Mouse (Mus musculus): ENCODE measurements around the gene Creb1.
A peak's percentile ranks its signal among the peaks of the same experiment; 100 is the strongest.

Gene Creb1

GRCm38 (mm10) chr1:64532589-64533470 is at the start of gene Creb1:
Gene Creb1 (plus strand): TSS chr1:64532645.
- DNase-seq: peak; percentile 98

- no peak for DNase-seq
Measured at GRCm38 (mm10) chr1:64488521-64489029, 43.9 kb upstream of the Creb1 start.

DNA sequence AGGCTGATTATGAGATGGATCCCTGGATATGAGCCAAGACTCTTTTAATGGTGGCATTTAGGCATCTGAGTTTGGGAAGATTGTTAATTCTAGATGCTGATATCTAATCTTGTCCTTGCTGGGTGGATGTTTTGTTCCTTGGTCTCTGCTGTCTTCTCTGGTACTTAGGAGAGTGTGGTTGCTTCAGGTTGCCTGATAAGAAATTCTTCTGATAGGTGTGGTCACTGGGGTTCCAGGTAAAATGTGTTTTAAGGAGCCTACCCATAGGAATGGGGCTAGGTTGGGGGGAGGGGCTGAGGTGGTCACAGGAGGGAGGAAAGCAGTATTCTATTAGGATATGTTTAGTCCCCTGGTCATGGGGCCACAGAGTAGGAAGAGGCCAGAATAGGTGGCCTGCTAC is 35.6 kb upstream of the Creb1 start:
- no peak for DNase-seq

DNA sequence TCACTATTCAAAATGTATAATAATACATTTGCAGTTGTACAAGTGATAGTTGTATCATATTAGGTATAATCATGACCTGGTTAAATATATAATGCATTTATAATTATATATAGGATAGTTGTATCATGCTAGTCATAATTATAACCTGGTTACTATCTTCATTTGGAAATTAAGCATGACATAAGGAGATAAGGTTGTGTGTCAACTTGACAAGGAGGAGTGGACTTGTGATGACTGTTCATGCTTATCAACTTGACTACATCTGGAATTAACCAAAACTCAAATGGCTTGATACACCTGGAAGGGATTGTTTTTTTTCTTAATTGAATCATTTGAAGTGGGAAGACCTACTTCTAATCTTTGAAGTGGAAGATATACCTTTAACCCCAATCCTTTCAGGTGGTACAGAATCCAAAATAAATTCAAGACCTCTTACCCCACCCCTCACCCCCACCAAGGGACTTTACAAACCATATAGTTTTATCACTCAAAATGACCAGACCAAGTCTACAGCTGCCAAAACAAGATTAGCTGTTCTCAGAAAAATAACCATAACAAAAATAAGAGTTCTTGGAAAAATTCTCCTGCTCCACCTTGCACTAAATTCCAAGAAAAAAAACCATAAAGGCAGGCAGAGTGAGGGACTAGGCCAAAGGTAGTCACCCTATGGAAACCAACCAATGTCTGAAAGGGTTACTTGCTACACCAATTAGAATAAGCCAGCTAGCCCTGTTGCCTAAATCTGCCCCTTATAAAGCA is 30.9 kb upstream of the Creb1 start:
- DNase-seq: no peak

- no peak for DNase-seq
Measured at GRCm38 (mm10) chr1:64508479-64509096, 23.9 kb upstream of the Creb1 start.

DNA sequence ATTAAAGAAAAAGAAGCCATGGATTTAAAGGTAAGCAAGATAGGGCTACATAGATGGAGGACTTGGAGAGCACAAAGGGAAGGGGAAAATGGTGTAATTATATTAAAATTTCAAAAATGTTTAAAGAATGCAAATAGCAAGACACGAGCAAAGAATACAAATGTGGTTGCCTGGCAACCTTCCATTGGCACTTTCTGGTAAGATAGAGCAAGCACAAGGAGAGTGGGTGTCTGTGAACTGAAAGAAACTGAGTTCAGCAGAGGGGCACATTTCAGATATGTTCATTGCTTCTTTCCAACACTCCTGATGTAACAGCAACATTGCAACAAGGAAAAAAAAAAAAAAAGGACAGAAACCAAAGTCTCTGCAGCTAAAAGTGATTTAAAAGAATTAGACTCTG is 22.8 kb upstream of the Creb1 start:
- DNase-seq: no peak

- DNase-seq: no peak
Measured at GRCm38 (mm10) chr1:64514184-64514583, 18.3 kb upstream of the Creb1 start.

GRCm38 (mm10) chr1:64516593-64516992 is 15.9 kb upstream of the Creb1 start:
- DNase-seq: no peak

DNA sequence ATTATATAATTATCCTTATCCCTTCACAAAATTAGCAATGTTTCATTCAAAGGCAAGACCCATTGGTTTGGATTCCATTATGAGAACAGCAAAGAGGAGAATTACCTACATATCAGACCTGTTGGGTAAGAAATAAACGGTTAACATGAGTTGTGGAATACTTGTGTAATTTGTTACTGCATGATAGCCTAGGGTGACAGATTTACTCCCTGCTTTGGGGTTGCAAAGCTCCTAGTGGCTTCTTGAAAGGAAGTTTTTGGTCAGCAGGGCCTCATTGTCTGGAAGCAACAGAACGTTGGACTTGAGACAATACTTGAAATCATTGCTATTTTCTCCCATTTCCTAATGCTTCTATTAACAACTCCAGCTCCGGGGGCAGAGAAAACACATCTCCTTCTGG is 14.0 kb upstream of the Creb1 start:
- DNase-seq: no peak

DNA sequence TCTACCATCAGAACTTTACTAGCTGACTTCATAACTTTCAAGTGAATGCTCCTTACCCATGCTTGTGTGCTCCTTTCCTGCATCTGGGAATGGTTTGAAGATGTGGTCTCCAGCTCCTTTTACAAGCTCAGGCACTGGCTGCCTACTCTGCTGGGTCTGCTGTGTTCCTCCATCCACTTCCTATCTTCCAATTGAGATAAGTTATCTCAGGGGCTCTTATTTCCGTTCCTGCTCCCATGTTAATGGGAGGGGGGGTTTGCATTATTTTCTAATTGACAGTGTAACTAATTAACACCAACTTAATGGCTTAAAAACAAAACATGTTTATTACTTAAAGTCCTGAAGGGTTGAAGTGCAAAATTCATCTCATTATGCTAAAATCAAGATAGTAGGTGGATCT is 13.1 kb upstream of the Creb1 start:
- DNase-seq: no peak

DNA sequence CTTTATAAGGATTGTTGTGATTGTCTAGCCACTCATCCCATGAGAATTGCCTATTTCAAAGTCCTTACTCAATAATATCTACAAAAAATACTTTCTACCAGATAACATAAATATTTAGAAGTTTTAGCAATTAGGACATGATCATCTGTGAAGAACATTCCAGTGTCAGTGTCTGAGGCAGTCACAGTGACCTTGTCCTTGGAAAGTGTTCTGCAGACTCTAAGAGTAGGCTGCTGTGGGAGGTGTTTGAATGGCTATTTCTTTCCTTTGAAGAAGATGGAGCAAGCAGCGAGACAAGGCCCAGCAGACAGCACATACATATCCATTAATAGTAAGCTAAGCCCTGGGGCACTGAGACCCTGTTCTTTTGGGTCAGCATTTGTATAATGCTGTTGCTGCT is 12.5 kb upstream of the Creb1 start:
- DNase-seq: no peak

DNA sequence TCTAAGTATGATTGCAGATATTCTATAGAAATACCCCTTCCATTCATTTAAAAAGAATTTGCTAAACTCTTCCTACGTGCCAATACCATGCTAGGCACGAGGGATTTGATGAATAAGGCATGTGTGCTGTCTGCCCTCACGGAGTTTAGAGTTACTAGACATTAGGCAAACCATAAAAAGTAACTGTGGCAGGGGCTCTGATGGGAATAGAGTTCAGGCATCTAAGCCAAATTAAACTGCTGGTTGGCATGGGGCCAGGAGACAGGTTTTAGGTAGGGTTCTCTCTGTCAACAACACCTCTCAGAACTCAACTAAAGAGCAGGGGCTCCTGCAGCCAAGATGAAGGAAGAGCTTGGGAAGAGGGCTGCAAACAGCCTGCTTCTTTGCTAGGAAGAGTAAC is 10.7 kb upstream of the Creb1 start:
- DNase-seq: no peak

DNA sequence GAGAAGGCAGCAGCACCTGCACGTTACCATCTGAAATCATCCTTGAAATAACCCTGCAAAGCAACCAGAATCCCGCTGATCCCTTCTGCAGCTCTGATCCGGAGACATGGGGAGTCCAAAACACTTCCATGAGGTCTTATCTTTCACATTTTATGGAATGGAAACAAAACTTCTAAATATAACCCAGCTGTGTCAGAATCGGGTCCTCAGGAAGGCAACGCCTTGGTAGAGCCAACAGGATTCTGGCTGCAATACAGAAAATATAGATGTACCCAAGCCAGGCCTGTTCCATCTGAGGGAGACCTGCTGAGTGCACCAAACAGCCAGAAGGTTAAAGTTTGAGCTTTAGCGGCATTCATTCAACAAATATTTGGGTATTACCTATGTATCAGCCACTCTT is 9.8 kb upstream of the Creb1 start:
- no peak for DNase-seq

GRCm38 (mm10) chr1:64523117-64523516 is 9.3 kb upstream of the Creb1 start:
- no peak for DNase-seq

DNA sequence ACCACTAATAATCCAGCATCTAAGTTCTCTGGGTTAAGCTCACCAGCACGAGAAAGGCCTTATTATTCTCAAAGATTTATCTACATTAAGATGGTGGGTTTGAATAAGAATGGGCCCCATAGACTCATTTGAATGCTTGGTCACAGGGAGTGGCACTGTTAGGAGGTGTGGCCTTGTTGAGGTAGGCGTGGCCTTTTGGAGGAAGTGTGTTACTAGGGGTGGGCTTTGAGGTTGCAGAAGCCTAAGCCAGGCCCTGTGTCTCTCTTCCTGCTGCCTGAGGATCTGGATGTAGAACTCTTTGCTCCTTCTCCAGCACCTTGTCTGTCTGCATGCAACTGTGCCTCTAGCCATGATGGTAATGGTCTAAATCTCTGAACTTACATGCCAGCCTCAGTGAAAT is 7.8 kb upstream of the Creb1 start:
- DNase-seq: no peak

GRCm38 (mm10) chr1:64527626-64528025 is 4.8 kb upstream of the Creb1 start:
- no peak for DNase-seq

GRCm38 (mm10) chr1:64529781-64530315 is 2.6 kb upstream of the Creb1 start:
- DNase-seq: no peak

DNA sequence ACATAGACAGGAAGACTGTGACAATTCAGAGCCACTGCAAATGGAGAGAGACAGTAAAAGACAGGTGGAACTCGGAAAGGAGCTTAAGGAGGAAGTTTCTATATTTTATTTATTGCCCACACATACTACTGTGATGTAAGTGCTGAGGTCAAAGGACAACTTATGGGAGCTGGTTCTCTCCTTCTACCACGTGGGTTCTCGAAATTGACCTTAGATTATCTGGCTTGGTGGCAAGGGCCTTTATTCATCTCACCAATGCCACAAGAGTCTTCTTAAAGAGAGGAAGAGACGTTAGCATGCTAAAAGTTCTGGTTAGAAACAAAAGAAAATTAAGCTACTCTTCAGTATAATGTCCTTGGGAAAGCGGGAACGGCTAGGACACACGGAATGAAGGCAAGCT is 897 bp upstream of the Creb1 start:
- no peak for DNase-seq

- no peak for DNase-seq
Measured at GRCm38 (mm10) chr1:64532067-64532523, 350 bp upstream of the Creb1 start.

GRCm38 (mm10) chr1:64533471-64534443 is 1.3 kb downstream of the Creb1 start:
- peak; percentile 57 for DNase-seq

- DNase-seq: no peak
Measured at GRCm38 (mm10) chr1:64538837-64539367, 6.5 kb downstream of the Creb1 start.

DNA sequence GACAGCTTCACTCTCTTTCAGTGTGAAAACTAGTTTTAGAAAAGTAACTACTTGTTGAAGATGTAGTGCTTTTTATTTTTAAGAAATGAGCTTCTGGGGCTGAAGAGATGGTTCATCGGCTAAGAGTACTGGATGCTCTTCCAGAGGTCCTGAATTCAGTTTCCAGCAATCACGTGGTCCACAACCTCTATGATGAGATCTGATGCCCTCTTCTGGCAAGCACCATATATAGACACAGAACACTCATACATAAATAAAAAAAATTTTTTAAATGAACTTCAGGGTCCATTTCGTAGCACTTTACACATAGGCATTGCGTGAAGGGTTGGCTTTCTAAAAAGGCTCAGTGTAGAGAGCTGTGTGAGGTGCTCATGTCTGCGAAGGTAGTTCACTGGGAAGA is 11.3 kb downstream of the Creb1 start:
- DNase-seq: no peak
